Mouse (Mus musculus) limb, embryonic 13.5 days (tissue): ENCODE results near the gene Gm7247. TPM values are rescaled to one million over a fixed set of nuclear protein-coding genes. Genes with fewer than 3 reads are reported as not detected.
"Not testable (repeated sequence)": the region's sequence is repeated elsewhere in the genome, so short reads cannot be mapped to it uniquely, and the experiment has no call there.

Experiments
- ATAC-seq: fragments of 200-750 bp; cut with Nextera tagmentation; 2 replicates; pipeline ENCODE4 v1.8.0; 2017; ENCODE audit warnings: low read depth, moderate number of reproducible peaks, moderate TSS enrichment; ENCODE audit not compliant: low FRiP score
- H3K27ac ChIP-seq: fragments of 300-500 bp; sonication (generic); 2 replicates; pipeline ENCODE4 v1.5.1; 2015; ENCODE audit warnings: inconsistent platforms, mild to moderate bottlenecking, moderate library complexity
- H3K27me3 ChIP-seq: fragments of 300-500 bp; sonication (generic); 2 replicates; pipeline ENCODE4 v1.6.1; 2015; ENCODE audit warnings: mild to moderate bottlenecking, inconsistent platforms
- H3K36me3 ChIP-seq: fragments of 300-500 bp; sonication (generic); 2 replicates; pipeline ENCODE4 v1.6.1; 2015; ENCODE audit warnings: inconsistent platforms, mild to moderate bottlenecking, moderate library complexity
- H3K4me1 ChIP-seq: fragments of 300-500 bp; sonication (generic); 2 replicates; pipeline ENCODE4 v1.6.1; 2015; ENCODE audit warnings: inconsistent platforms
- H3K4me2 ChIP-seq: fragments of 300-500 bp; sonication (generic); replicated peaks from 2 replicates; pipeline ENCODE4 v1.6.1; 2015; ENCODE audit warnings: inconsistent platforms, mild to moderate bottlenecking, moderate library complexity
- H3K4me3 ChIP-seq: fragments of 300-500 bp; sonication (generic); 2 replicates; pipeline ENCODE4 v1.5.1; 2015; ENCODE audit warnings: moderate library complexity, mild to moderate bottlenecking, inconsistent platforms
- H3K9ac ChIP-seq: fragments of 300-500 bp; sonication (generic); 2 replicates; pipeline ENCODE4 v1.6.1; 2015; ENCODE audit warnings: mild to moderate bottlenecking, inconsistent platforms
- H3K9me3 ChIP-seq: fragments of 300-500 bp; sonication (generic); 2 replicates; pipeline ENCODE4 v1.6.1; 2016; ENCODE audit warnings: inconsistent platforms
- WGBS: fragments of 180-500 bp; shearing (Covaris S2); methylation state at CpG from one replicate; pipeline ENCODE4 v1.1.7; 2015; 5-methylcytosine and 5-hydroxymethylcytosine counted together
- polyA plus RNA-seq: library from polyadenylated mRNA; unstranded; fragments of >200 nt; fragmentation: Nextera tagmentation; extraction: Ambion mirVana; gene quantifications from 2 replicates; pipeline ENCODE4 v1.2.1, GENCODE M21; 2015

Gene Gm7247
- not detected in 2 replicates for polyA plus RNA-seq

GRCm38 (mm10) chr14:51361456-51361855 is at the start of gene Gm7247:
Gene Gm7247, plus strand, starts transcription at chr14:51361756.
- no peak within 1 kb of the TSS for H3K27ac ChIP-seq
- H3K27me3 ChIP-seq, result peaks cover 23% of the 10 kb centered on the region
- H3K36me3 ChIP-seq, result no peaks in the 10 kb centered on the region
- H3K4me1 ChIP-seq, result no peaks in the 10 kb centered on the region
- no peaks in the 10 kb centered on the region for H3K9me3 ChIP-seq
- H3K9ac ChIP-seq, result no peak within 1 kb of the TSS
- 86% methylated on average over 1 of the region's 1 CpGs for WGBS
- ATAC-seq, result no peak
- no peak within 1 kb of the TSS for H3K4me2 ChIP-seq
- H3K4me3 ChIP-seq, result no peak within 1 kb of the TSS

- Histone ChIP-seq H3K4me2 (no peak overlapping the region), H3K27me3 (no peaks in the 10 kb centered on the region), H3K36me3 (no peaks in the 10 kb centered on the region), H3K4me1 (no peaks in the 10 kb centered on the region), H3K9me3 (peaks cover 3% of the 10 kb centered on the region; the same call in 1 of the 2 replicates), H3K27ac (no peak overlapping the region), H3K4me3 (no peak overlapping the region), H3K9ac (no peak overlapping the region)
- no peak for ATAC-seq
- 58% methylated on average over 1 of the region's 1 CpGs for WGBS
These were observed 37.6 kb upstream of the Gm7247 start for GRCm38 (mm10) chr14:51324001-51324400.

GRCm38 (mm10) chr14:51346027-51346426 is 15.5 kb upstream of the Gm7247 start:
- Histone ChIP-seq H3K4me1 (no peaks in the 10 kb centered on the region), H3K4me2 (no peak overlapping the region), H3K27ac (no peak overlapping the region), H3K9me3 (no peaks in the 10 kb centered on the region), H3K9ac (no peak overlapping the region), H3K27me3 (no peaks in the 10 kb centered on the region), H3K4me3 (no peak overlapping the region), H3K36me3 (no peaks in the 10 kb centered on the region)
- no peak for ATAC-seq

GRCm38 (mm10) chr14:51358111-51358982 is 3.2 kb upstream of the Gm7247 start:
- H3K27me3 ChIP-seq, result peaks cover 23% of the 10 kb centered on the region
- H3K36me3 ChIP-seq, result no peaks in the 10 kb centered on the region
- H3K4me2 ChIP-seq, result peak overlapping the region; percentile 85
- 4% methylated on average over 71 of the region's 75 CpGs for WGBS
- H3K27ac ChIP-seq, result no peak overlapping the region
- ATAC-seq, result 0 out of 2 replicates have a peak, but pooled peaks have one; percentile 44
- H3K9me3 ChIP-seq, result no peaks in the 10 kb centered on the region
- H3K4me1 ChIP-seq, result no peaks in the 10 kb centered on the region
- peak overlapping the region; percentile 78 for H3K9ac ChIP-seq
- H3K4me3 ChIP-seq, result peak overlapping the region; percentile 54

- no peaks in the 10 kb centered on the region for H3K27me3 ChIP-seq
- no peaks in the 10 kb centered on the region for H3K4me1 ChIP-seq
- H3K9me3 ChIP-seq, result peaks cover 22% of the 10 kb centered on the region
- H3K4me3 ChIP-seq, result no peak overlapping the region
- no peak for ATAC-seq
- WGBS, result 95% methylated on average over 20 of the region's 20 CpGs
- H3K9ac ChIP-seq, result no peak overlapping the region
- H3K4me2 ChIP-seq, result no peak overlapping the region
- H3K36me3 ChIP-seq, result no peaks in the 10 kb centered on the region
- no peak overlapping the region for H3K27ac ChIP-seq
These were observed 21.2 kb downstream of the Gm7247 start for GRCm38 (mm10) chr14:51382805-51383204.

GRCm38 (mm10) chr14:51384351-51384750 is 22.8 kb downstream of the Gm7247 start:
- 95% methylated on average over 10 of the region's 10 CpGs for WGBS
- no peaks in the 10 kb centered on the region for H3K4me1 ChIP-seq
- H3K27me3 ChIP-seq, result no peaks in the 10 kb centered on the region
- ATAC-seq, result no peak
- H3K27ac ChIP-seq, result no peak overlapping the region
- no peak overlapping the region for H3K4me2 ChIP-seq
- H3K9me3 ChIP-seq, result peaks cover 25% of the 10 kb centered on the region
- no peak overlapping the region for H3K4me3 ChIP-seq
- H3K36me3 ChIP-seq, result no peaks in the 10 kb centered on the region
- H3K9ac ChIP-seq, result no peak overlapping the region

- Histone ChIP-seq H3K36me3 (no peaks in the 10 kb centered on the region), H3K9me3 (peaks cover 25% of the 10 kb centered on the region), H3K9ac (no peak overlapping the region), H3K4me1 (no peaks in the 10 kb centered on the region), H3K4me3 (no peak overlapping the region), H3K4me2 (no peak overlapping the region), H3K27ac (no peak overlapping the region), H3K27me3 (no peaks in the 10 kb centered on the region)
- ATAC-seq, result no peak
- 92% methylated on average over 4 of the region's 4 CpGs for WGBS
These were observed 24.2 kb downstream of the Gm7247 start for GRCm38 (mm10) chr14:51385741-51386140.

- ATAC-seq, result no peak
- Histone ChIP-seq H3K4me2 (no peak overlapping the region), H3K4me3 (no peak overlapping the region), H3K4me1 (no peaks in the 10 kb centered on the region), H3K9ac (no peak overlapping the region), H3K36me3 (no peaks in the 10 kb centered on the region), H3K27ac (no peak overlapping the region), H3K27me3 (no peaks in the 10 kb centered on the region), H3K9me3 (peaks cover 23% of the 10 kb centered on the region)
- WGBS, result 92% methylated on average over 8 of the region's 8 CpGs
These were observed 26.2 kb downstream of the Gm7247 start for GRCm38 (mm10) chr14:51387768-51388167.

- H3K4me2 ChIP-seq, result no peak overlapping the region
- no peak overlapping the region for H3K4me3 ChIP-seq
- peaks cover 19% of the 10 kb centered on the region for H3K9me3 ChIP-seq
- no peak overlapping the region for H3K9ac ChIP-seq
- no peaks in the 10 kb centered on the region for H3K4me1 ChIP-seq
- H3K27ac ChIP-seq, result no peak overlapping the region
- H3K27me3 ChIP-seq, result no peaks in the 10 kb centered on the region
- WGBS, result 94% methylated on average over 9 of the region's 9 CpGs
- no peak for ATAC-seq
- no peaks in the 10 kb centered on the region for H3K36me3 ChIP-seq
These were observed 26.7 kb downstream of the Gm7247 start for GRCm38 (mm10) chr14:51388222-51388621.

GRCm38 (mm10) chr14:51410520-51410919 is 49.0 kb downstream of the Gm7247 start, which contains the start of gene Vmn2r88:
Gene Vmn2r88, plus strand, starts transcription at chr14:51410820.
- Histone ChIP-seq H3K27ac (no peak within 1 kb of the TSS), H3K4me3 (no peak within 1 kb of the TSS), H3K27me3 (no peaks in the 10 kb centered on the region), H3K9me3 (no peaks in the 10 kb centered on the region), H3K4me2 (no peak within 1 kb of the TSS), H3K9ac (no peak within 1 kb of the TSS), H3K36me3 (no peaks in the 10 kb centered on the region), H3K4me1 (no peaks in the 10 kb centered on the region)
- 81% methylated on average over 1 of the region's 1 CpGs for WGBS
- no peak for ATAC-seq

- Histone ChIP-seq H3K4me2 (no peak overlapping the region), H3K27me3 (no peaks in the 10 kb centered on the region), H3K9ac (no peak overlapping the region), H3K27ac (no peak overlapping the region), H3K36me3 (no peaks in the 10 kb centered on the region), H3K4me1 (no peaks in the 10 kb centered on the region), H3K9me3 (no peaks in the 10 kb centered on the region; the same call in 1 of the 2 replicates), H3K4me3 (no peak overlapping the region)
- 46% methylated on average over 2 of the region's 2 CpGs for WGBS
- ATAC-seq, result no peak
These were observed 62.3 kb downstream of the Gm7247 start for GRCm38 (mm10) chr14:51423885-51424284.

GRCm38 (mm10) chr14:51430138-51430537 is 68.6 kb downstream of the Gm7247 start:
- not testable (repeated sequence) for H3K27ac ChIP-seq, H3K4me1 ChIP-seq, H3K27me3 ChIP-seq, ATAC-seq, H3K4me3 ChIP-seq, H3K36me3 ChIP-seq, H3K9ac ChIP-seq, H3K9me3 ChIP-seq, H3K4me2 ChIP-seq

- no peak overlapping the region for H3K4me2 ChIP-seq
- 90% methylated on average over 16 of the region's 16 CpGs for WGBS
- ATAC-seq, result no peak
- peaks cover 19% of the 10 kb centered on the region for H3K9me3 ChIP-seq
- H3K36me3 ChIP-seq, result no peaks in the 10 kb centered on the region
- no peak overlapping the region for H3K4me3 ChIP-seq
- no peaks in the 10 kb centered on the region for H3K27me3 ChIP-seq
- no peak overlapping the region for H3K9ac ChIP-seq
- H3K4me1 ChIP-seq, result no peaks in the 10 kb centered on the region
- no peak overlapping the region for H3K27ac ChIP-seq
These were observed 73.0 kb downstream of the Gm7247 start for GRCm38 (mm10) chr14:51434546-51434945.
